Mouse (Mus musculus) liver, embryonic 14.5 days (tissue): ENCODE data around the gene Tomm40.

Experiments
- CTCF ChIP-seq: IDR thresholded peaks from 2 replicates; pipeline ENCODE4 v1.5.1; 2016; ENCODE audit warnings: antibody characterized with exemption, low read depth, control low read depth
- EP300 ChIP-seq: IDR thresholded peaks from 2 replicates; pipeline ENCODE4 v1.6.1; 2016; ENCODE audit warnings: antibody characterized with exemption, low read depth

DNA sequence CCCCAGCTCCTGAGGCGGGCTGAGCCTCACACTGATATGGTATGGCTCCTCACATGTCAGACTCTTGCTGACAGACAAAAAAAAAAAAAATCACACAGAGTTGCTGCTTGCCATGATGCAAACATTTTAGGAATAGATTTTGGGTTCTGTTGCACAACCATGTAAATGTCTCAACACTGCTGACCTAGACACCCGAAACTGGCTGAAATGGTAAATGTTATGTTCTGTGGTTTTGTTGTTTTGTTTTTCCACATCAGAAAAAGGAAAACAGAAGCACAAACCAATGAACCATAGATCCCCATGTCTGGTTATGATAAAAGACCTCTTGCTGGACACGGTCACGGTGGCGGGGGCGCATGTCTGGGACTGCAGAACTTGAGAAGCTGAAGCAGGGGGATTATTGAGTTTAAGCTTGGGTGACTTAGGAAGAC lies 31.5 kb downstream of the Tomm40 start:
- TF ChIP-seq CTCF = no peak
- TF ChIP-seq EP300 = no peak
